Mouse (Mus musculus) thymus, adult 2 months (tissue): Measurements from ENCODE around the gene Pkm. TPM values are rescaled to one million over a fixed set of nuclear protein-coding genes. Genes with fewer than 3 reads are reported as not detected.

Experiments
- DNase-seq: peaks from one replicate; pipeline ENCODE4 v3.0.0; 2021
- H3K27ac ChIP-seq: fragments of 200-500 bp; 2 replicates; pipeline ENCODE4 v1.5.1; 2012; ENCODE audit warnings: low read length, control low read depth; ENCODE audit not compliant: control insufficient read depth, insufficient read depth
- H3K27me3 ChIP-seq: fragments of 200-500 bp; 2 replicates; pipeline ENCODE4 v1.6.1; 2012; ENCODE audit warnings: mild to moderate bottlenecking, low read length, moderate library complexity, mixed read lengths; ENCODE audit not compliant: control insufficient read depth, insufficient read depth
- H3K36me3 ChIP-seq: fragments of 200-500 bp; 2 replicates; pipeline ENCODE4 v1.6.1; 2012; ENCODE audit warnings: mild to moderate bottlenecking, low read length, moderate library complexity; ENCODE audit not compliant: control insufficient read depth, insufficient read depth
- H3K4me1 ChIP-seq: fragments of 200-500 bp; replicated peaks from 2 replicates; pipeline ENCODE4 v1.6.1; 2012; ENCODE audit warnings: low read length; ENCODE audit not compliant: control insufficient read depth, insufficient read depth
- H3K4me3 ChIP-seq: fragments of 200-500 bp; 2 replicates; pipeline ENCODE4 v1.5.1; 2012; ENCODE audit warnings: mild to moderate bottlenecking, low read length, control low read depth, moderate library complexity; ENCODE audit not compliant: control insufficient read depth, insufficient read depth
- CTCF ChIP-seq: fragments of 200-500 bp; IDR thresholded peaks from 2 replicates; pipeline ENCODE4 v1.5.1; 2012; ENCODE audit warnings: mild to moderate bottlenecking, control low read depth, low read length, moderate library complexity, borderline replicate concordance; ENCODE audit not compliant: control insufficient read depth, poor library complexity, insufficient read depth; ENCODE audit errors: extremely low read depth
- POLR2A ChIP-seq: fragments of 200-500 bp; IDR thresholded peaks from 2 replicates; pipeline ENCODE4 v1.6.1; 2012; ENCODE audit warnings: mild to moderate bottlenecking, low read length, control low read depth, moderate library complexity; ENCODE audit not compliant: control insufficient read depth, poor library complexity, insufficient read depth; ENCODE audit errors: extremely low read depth
- WGBS: fragments of 180-500 bp; shearing (Covaris S2); methylation state at CpG from one replicate; pipeline ENCODE4 v1.1.7; 2018; 5-methylcytosine and 5-hydroxymethylcytosine counted together
- polyA plus RNA-seq: library from polyadenylated mRNA; depleted of rRNA; stranded (reverse); fragments of >200 nt; gene quantifications from 2 replicates; pipeline ENCODE4 v1.2.3, GENCODE M21; 2012; rRNA removed

Gene Pkm
- polyA plus RNA-seq, 1 experiment: 916 TPM

DNA sequence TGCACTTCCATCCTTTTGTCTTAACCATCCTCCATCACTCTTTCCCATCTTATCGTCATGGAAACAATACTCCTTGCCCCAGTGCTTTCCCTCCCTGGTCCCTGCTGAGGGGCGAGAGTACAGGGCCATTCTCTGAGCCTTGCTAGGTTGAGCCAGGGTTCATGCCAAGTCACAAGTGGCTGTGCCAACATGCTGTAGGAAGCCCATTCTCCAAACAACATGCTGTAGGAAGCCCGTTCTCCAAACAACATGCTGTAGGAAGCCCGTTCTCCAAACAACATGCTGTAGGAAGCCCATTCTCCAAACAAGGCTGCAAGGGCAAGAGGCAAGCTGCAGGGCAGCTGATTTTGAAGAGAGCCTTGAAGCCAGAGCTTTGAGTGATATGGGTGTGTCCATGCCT, 62.1 kb downstream of the Pkm start:
- H3K36me3 ChIP-seq: no peaks in the 10 kb centered on the region
- DNase-seq: no peak
- H3K4me3 ChIP-seq: no peak overlapping the region
- 92% methylated on average over 4 of the region's 4 CpGs for WGBS
- TF ChIP-seq POLR2A: no peak
- TF ChIP-seq CTCF: no peak
- no peaks in the 10 kb centered on the region for H3K4me1 ChIP-seq
- H3K27ac ChIP-seq: no peak overlapping the region
- no peaks in the 10 kb centered on the region for H3K27me3 ChIP-seq

DNA sequence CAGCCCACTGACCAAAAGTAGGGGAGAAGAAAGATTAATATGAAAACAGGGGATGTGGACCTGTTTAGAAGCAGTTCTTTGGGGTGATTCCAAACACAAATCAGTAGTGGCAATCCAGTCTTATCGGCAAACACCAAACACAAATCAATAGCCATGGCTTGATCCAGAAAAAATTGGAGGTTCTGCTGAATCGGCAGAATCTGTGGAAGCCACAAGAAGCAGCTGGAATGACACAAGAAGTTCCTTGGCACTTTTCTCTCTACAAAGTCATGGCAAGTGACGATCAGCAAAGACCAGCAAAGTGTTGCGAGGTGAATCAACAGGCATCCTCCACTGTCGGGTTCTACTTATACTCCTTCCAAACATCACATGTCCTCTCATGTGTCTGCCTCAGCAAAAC, 65.0 kb downstream of the Pkm start:
- Histone ChIP-seq H3K36me3 (no peaks in the 10 kb centered on the region), H3K4me1 (no peaks in the 10 kb centered on the region), H3K27ac (no peak overlapping the region), H3K27me3 (no peaks in the 10 kb centered on the region), H3K4me3 (no peak overlapping the region)
- 86% methylated on average over 5 of the region's 5 CpGs for WGBS
- TF ChIP-seq CTCF: no peak
- TF ChIP-seq POLR2A: no peak
- DNase-seq: no peak

DNA sequence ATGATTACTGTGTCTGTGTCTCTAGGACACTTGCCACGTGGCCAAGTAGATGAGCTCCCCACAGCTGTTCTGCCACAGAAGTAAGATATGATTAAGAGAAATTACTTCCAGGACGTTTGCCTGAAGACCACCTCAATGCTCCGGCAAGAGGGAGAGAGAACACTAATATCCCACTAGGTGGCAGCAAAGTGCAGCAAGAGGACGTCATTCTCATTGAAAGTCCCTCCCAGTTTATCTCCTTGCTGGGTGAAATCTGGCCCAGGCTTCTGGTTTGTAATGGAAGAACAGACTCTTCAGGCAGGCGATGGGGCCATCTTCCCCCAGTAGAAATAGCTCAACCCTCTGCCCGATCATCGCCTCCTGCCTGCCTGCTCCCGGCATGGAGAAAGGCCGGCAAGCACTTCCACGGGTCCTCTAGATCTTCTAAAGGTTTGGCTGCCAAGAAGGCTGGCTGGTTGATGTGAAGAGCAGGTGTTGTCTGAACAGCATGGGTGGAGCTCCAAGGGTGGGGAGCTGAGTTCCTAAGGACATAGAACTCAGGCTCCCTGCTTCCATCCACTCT, 67.0 kb downstream of the Pkm start:
- Histone ChIP-seq H3K27ac (no peak overlapping the region), H3K36me3 (no peaks in the 10 kb centered on the region), H3K27me3 (no peaks in the 10 kb centered on the region), H3K4me3 (no peak overlapping the region), H3K4me1 (no peaks in the 10 kb centered on the region)
- DNase-seq: peak; percentile 59
- TF ChIP-seq POLR2A: no peak
- no peak for TF ChIP-seq CTCF
- 31% methylated on average over 10 of the region's 10 CpGs for WGBS

DNA sequence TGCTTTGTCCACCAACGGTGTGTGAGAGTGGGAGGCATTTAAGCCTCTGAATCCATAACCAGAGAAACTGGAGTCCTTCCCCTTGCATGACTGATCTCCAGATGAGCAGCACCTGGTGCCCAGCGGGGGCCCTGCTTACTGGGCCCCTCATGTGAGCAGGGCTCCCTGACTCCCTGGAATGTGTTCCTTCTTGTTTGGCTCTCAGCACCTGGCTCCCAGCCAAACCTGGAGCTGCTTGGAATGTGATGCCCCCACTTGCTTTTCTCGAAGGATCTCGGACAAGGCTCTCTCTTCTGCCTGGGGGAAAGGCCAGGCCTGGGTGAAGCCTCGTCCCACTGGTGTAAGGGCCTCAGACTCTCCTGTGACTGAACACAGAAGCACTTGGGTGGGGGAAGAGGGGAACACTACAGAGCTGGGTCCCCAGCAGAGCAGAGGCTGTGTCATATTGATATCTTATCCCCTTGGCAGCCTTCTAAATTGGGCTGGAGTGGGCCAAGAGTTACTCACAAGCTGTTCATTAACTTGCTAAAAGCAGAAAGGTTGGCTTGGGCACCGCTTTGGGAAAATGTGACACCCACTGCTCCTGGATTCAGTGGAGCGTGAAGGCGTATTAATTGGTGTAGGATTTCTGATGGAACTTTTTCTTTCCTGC, 67.7 kb downstream of the Pkm start:
- Histone ChIP-seq H3K4me3 (no peak overlapping the region), H3K27ac (no peak overlapping the region), H3K36me3 (no peaks in the 10 kb centered on the region), H3K27me3 (no peaks in the 10 kb centered on the region), H3K4me1 (no peaks in the 10 kb centered on the region)
- TF ChIP-seq POLR2A (no peak), CTCF (no peak)
- 88% methylated on average over 8 of the region's 8 CpGs for WGBS
- no peak for DNase-seq

DNA sequence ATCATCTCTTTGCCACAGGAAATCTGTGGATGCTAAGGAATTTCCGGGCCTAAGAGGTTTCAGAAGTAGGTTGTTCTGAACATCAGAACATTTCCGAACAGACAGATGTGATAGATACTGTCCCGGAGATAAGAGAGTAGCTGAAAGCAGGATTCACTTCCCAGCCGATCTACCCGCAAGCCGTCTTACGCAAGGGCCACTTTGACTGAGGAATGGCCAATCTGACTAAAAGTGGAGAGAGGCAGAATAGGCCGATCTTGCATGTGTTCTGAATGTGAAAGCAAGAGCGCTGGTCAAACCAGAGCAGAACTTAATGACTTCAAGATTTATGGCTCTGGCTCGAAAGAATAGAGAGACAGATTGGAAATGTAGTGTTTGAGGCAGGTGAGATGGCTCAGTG, 69.3 kb downstream of the Pkm start:
- H3K36me3 ChIP-seq: no peaks in the 10 kb centered on the region
- no peaks in the 10 kb centered on the region for H3K27me3 ChIP-seq
- H3K27ac ChIP-seq: no peak overlapping the region
- H3K4me1 ChIP-seq: no peaks in the 10 kb centered on the region
- 84% methylated on average over 10 of the region's 10 CpGs for WGBS
- H3K4me3 ChIP-seq: no peak overlapping the region
- TF ChIP-seq CTCF (no peak), POLR2A (no peak)
- DNase-seq: no peak

DNA sequence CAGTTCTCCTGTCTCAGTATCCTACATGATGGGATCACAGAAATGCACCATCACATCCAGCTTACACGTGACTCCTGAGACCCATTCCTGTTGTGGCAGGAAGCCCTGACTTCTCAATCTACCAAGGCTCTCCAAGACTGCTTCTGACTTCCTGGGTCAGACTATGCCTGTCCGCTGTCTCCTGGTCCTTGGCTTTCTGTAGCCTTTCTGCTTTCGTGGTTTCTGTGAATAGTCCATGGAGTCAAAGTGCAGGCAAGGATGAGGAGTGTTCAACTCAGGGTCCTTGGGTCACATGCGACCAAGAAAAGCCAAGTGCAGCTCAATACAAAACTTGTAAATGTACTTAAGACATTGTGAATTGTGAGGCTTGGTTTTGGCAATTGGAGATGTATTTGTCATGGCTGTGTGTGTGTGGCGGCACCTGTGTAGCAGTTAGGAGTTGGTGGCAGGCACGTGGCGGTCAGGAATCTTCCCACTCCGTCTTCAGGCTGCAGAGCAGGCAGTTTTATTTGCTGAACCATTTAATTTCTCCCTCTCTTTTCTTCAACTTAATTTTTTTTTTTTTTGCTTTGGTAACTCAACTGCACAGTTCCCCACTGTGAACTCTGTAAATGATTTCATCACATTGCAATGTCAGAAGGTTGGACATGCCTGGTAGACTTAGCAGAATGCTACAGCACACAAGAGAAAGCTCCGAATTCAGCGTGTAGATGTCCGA, 71.6 kb downstream of the Pkm start:
- 94% methylated on average over 11 of the region's 11 CpGs for WGBS
- no peak overlapping the region for H3K4me3 ChIP-seq

More for the DNA sequence above, 71.6 kb downstream of the Pkm start:
- Histone ChIP-seq H3K27me3 (no peaks in the 10 kb centered on the region), H3K36me3 (no peaks in the 10 kb centered on the region), H3K4me1 (no peaks in the 10 kb centered on the region), H3K27ac (no peak overlapping the region)
- DNase-seq: no peak
- TF ChIP-seq POLR2A (no peak), CTCF (no peak)

Other genes with a start within 250 kb of the Pkm start
- gene Arih1, start 169.8 kb upstream of the Pkm start, polyA plus RNA-seq: 32.7 and 34.1 TPM in 2 replicates
- gene Hexa, start 116.8 kb upstream of the Pkm start, polyA plus RNA-seq: 65.4 and 83.0 TPM in 2 replicates
- 0.23 and 0.35 TPM in 2 replicates for gene Tmem202, start 116.5 kb upstream of the Pkm start, polyA plus RNA-seq
- 0.10 TPM in 1 of 2 replicates, not detected in the other for gene Celf6, start 78.5 kb upstream of the Pkm start, polyA plus RNA-seq
- 45.3 and 62.9 TPM in 2 replicates for gene Parp6, start 39.1 kb upstream of the Pkm start, polyA plus RNA-seq
- gene Gramd2, start 23.8 kb downstream of the Pkm start, polyA plus RNA-seq: 0.69 and 1.00 TPM in 2 replicates
- gene Senp8, start 94.3 kb downstream of the Pkm start, polyA plus RNA-seq: 2.4 and 3.2 TPM in 2 replicates
- gene Myo9a, start 94.5 kb downstream of the Pkm start, polyA plus RNA-seq: 2.4 and 4.1 TPM in 2 replicates